Mouse (Mus musculus) spleen, adult 2 months (tissue): Measurements from ENCODE around the gene Tmem132d. TPM values are rescaled to one million over a fixed set of nuclear protein-coding genes. Genes with fewer than 3 reads are reported as not detected.
"Not testable (repeated sequence)": the region's sequence is repeated elsewhere in the genome, so short reads cannot be mapped to it uniquely, and the experiment has no call there.

Experiments
- DNase-seq, 2 experiments: peaks; one replicate each; pipeline versions ENCODE4 v3.0.0 to v3.0.0-alpha.2; 2012 to 2021; ENCODE audit warnings: low spot score in 2 of 2, low read depth in 1 of 2
- H3K27ac ChIP-seq: fragments of 200-500 bp; 2 replicates; pipeline ENCODE4 v1.5.1; 2012; ENCODE audit warnings: low read length, inconsistent platforms; ENCODE audit not compliant: insufficient read depth
- H3K27me3 ChIP-seq: fragments of 200-500 bp; 2 replicates; pipeline ENCODE4 v1.6.1; 2012; ENCODE audit warnings: mild to moderate bottlenecking, moderate library complexity, low read length, inconsistent platforms; ENCODE audit not compliant: control insufficient read depth, insufficient read depth
- H3K36me3 ChIP-seq: fragments of 200-500 bp; 2 replicates; pipeline ENCODE4 v1.6.1; 2012; ENCODE audit warnings: mild to moderate bottlenecking, low read length, inconsistent platforms; ENCODE audit not compliant: control insufficient read depth, insufficient read depth
- H3K4me1 ChIP-seq: fragments of 200-500 bp; 2 replicates; pipeline ENCODE4 v1.6.1; 2011; ENCODE audit warnings: inconsistent platforms; ENCODE audit not compliant: control insufficient read depth, insufficient read depth, insufficient read length
- H3K4me3 ChIP-seq: fragments of 200-500 bp; 2 replicates; pipeline ENCODE4 v1.5.1; 2011; ENCODE audit warnings: mild to moderate bottlenecking, inconsistent platforms; ENCODE audit not compliant: insufficient read depth, insufficient read length; ENCODE audit errors: extremely low read depth
- CTCF ChIP-seq: fragments of 200-500 bp; IDR thresholded peaks from 2 replicates; pipeline ENCODE4 v1.5.1; 2011; ENCODE audit warnings: mild to moderate bottlenecking, inconsistent platforms; ENCODE audit not compliant: insufficient read depth, insufficient read length, insufficient replicate concordance; ENCODE audit errors: extremely low read depth
- POLR2A ChIP-seq: fragments of 200-500 bp; IDR thresholded peaks from 2 replicates; pipeline ENCODE4 v1.6.1; 2011; ENCODE audit warnings: low read depth, low read length, inconsistent platforms
- WGBS: fragments of 180-500 bp; shearing (Covaris S2); methylation state at CpG from one replicate; pipeline ENCODE4 v1.1.7; 2018; 5-methylcytosine and 5-hydroxymethylcytosine counted together
- polyA plus RNA-seq: library from polyadenylated mRNA; depleted of rRNA; stranded (reverse); fragments of >200 nt; gene quantifications from 2 replicates; pipeline ENCODE4 v1.2.3, GENCODE M21; 2012

The Tmem132d gene
- polyA plus RNA-seq, 1 experiment, result not detected

DNA sequence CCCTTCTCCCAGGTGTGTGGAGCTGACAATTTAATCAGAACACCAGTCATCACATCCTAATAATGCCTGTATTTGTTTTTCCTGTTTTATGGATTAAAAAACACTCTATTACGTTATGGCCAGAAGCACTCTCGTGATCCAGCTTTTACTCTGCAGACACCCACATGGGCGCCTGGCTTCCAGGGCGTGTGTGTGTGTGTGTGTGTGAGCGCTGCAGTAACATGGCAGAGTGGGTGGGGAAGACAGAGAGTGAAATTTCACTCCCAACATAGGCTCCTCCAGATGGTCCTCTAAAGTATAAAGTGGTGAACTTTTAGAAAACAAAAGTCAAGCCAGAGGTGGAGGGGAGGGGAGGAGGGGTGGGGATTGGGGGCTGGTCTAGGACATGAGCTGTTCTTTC lies 442.1 kb downstream of the Tmem132d start:
- Histone ChIP-seq H3K4me3 (no peak overlapping the region), H3K27ac (no peak overlapping the region), H3K27me3 (no peaks in the 10 kb centered on the region), H3K4me1 (no peaks in the 10 kb centered on the region), H3K36me3 (no peaks in the 10 kb centered on the region)
- TF ChIP-seq CTCF, result no peak
- no peak for TF ChIP-seq POLR2A
- DNase-seq, result no peak
- WGBS, result 86% methylated on average over 5 of the region's 5 CpGs

DNA sequence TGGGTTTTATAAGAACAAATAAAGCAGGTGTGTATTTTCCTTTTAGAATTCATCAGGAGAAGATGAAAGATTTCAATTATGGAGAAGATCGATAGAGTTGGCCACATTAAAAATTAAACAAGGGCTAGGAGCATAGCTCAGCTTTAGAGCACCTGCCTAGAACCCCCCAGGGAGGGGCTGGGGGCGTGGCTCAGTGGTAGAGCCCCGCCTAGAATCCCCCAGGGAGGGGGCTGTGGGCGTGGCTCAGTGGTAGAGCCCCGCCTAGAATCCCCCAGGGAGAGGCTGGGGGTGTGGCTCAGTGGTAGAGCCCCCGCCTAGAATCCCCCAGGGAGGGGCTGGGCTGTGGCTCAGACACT lies 452.9 kb downstream of the Tmem132d start:
- 46% methylated on average over 6 of the region's 6 CpGs for WGBS
- H3K4me3 ChIP-seq, DNase-seq, H3K27me3 ChIP-seq, H3K36me3 ChIP-seq, H3K27ac ChIP-seq, H3K4me1 ChIP-seq: not testable (repeated sequence)

DNA sequence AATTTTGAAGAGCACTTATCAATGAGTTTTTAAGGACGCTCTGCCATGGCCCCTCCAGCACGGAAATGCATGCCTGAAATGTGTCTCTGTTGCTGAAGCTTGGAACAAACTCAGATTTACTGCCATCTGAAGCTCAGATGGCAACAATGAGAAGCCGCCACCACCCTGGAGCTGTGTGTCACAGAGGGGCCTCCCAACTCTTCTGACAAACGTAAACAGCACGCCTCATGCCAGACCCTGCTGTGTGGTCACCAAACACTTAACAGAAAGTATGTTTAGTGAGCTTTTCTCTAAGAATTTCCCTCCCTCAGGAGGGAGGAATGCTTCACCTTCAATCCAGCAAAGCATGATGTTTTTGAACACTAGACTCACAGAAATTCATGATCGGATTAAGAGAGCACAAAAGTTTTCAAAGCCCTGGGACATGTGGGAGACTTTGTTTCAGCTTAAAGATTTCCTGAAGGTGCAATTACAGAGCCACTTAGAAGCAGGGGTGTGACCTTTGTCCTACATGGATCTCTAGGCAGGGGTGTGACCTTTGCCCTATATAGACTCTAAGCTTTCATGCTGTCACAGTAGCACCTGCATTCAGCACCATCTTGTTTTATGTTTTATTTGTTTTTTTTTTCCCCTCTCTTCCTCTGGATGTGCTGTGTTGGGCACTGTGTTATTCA lies 453.4 kb downstream of the Tmem132d start:
- TF ChIP-seq CTCF (no peak), POLR2A (no peak)
- 67% methylated on average over 6 of the region's 6 CpGs for WGBS
- DNase-seq, result no peak
- Histone ChIP-seq H3K4me1 (no peaks in the 10 kb centered on the region), H3K27ac (no peak overlapping the region), H3K4me3 (no peak overlapping the region), H3K36me3 (no peaks in the 10 kb centered on the region), H3K27me3 (no peaks in the 10 kb centered on the region)

DNA sequence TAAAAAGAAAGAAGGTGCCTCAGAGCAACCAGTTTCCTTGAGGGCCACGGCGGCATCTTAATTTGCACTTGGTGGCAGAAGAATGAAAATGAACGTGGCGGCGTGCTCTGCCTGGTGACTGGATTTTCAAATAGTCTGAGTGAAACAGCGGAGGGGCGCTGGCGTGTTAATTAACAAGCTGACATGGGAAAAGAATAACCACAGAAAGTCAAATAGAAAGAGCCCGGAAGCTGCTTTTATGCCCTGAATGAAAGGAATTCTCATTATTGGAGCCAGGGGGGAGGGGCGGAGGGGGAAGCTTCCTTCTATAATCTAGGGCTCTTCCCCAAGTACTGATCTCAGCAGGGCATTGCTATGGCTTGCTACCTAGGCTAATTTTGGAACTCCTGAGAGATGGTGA lies 456.2 kb downstream of the Tmem132d start:
- Histone ChIP-seq H3K27ac (no peak overlapping the region), H3K27me3 (no peaks in the 10 kb centered on the region), H3K4me1 (no peaks in the 10 kb centered on the region), H3K36me3 (no peaks in the 10 kb centered on the region), H3K4me3 (no peak overlapping the region)
- no peak for DNase-seq
- WGBS, result 94% methylated on average over 10 of the region's 10 CpGs
- no peak for TF ChIP-seq CTCF
- TF ChIP-seq POLR2A, result no peak

DNA sequence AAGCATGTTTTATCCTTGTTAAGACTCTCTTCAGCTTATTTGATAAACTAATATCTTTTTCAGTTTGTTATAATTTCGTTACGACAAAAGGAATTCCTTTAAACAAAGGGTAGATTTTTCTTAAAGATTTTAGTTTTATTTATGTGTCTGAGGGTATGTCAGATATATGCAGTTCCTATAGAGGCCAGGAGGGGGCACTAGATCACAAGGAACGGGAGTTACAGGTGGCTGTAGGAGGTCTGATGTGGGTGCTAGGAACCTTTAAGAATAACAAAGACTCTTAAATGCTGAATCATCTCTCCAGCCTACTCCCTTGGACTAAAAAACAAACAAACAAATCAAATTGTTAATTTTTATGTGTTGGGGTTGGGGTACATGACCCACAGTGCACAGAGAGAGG lies 467.2 kb downstream of the Tmem132d start:
- Histone ChIP-seq H3K36me3 (no peaks in the 10 kb centered on the region), H3K4me3 (no peak overlapping the region), H3K4me1 (no peaks in the 10 kb centered on the region), H3K27me3 (no peaks in the 10 kb centered on the region), H3K27ac (no peak overlapping the region)
- WGBS, result 84% methylated on average over 3 of the region's 3 CpGs
- no peak for DNase-seq
- TF ChIP-seq CTCF (no peak), POLR2A (no peak)

DNA sequence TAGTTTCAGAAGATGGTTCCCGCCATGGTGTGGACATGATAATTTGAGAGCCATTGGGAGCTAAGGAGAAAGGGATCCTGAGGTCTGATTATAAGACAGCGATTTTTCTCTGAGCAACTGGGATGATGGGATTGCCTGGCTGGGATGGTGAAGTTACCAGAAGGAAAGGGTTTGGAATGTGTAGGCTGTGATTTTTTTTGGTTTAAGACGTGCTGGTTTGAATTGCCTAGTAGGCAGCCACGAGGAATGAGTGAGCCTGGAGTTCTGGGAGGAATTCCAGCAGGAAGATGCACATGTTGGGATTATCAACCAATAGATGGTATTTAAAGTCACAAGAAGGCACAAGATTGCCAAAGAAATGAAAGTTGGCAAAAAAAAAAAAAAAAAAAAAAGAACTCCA lies 470.2 kb downstream of the Tmem132d start:
- WGBS, result 87% methylated on average over 4 of the region's 4 CpGs
- no peaks in the 10 kb centered on the region for H3K36me3 ChIP-seq
- H3K4me1 ChIP-seq, result no peaks in the 10 kb centered on the region
- TF ChIP-seq POLR2A, result no peak
- no peak for TF ChIP-seq CTCF
- H3K27me3 ChIP-seq, result no peaks in the 10 kb centered on the region
- no peak for DNase-seq
- H3K27ac ChIP-seq, result no peak overlapping the region
- H3K4me3 ChIP-seq, result no peak overlapping the region

DNA sequence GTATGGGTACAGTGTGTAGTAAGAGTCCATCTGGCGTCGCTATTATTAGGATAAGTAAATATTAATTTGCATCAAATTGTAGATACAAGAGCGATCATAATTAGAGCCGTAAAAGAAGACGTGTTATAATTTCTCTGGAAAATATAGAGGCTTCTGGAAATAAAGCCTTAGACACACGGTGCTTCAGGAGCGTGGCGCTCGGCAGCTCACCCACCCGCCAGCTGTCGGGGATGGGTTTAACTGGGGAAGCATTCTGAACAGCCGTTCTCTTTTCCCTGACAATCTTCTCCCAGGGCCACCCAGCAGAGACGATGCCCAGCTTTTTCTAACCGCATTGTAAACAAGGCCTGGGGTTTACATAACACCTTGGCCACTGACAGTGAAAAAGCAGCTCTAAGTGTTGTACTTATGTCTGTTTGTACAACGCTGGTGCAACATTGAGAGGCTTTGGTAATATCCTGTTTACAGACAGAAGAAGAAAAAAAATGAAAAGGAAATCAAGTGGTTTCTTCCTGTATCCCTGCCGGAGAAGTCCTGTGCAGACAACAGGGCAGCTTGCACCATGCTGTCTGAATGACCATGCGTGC lies 476.3 kb downstream of the Tmem132d start:
- WGBS, result 76% methylated on average over 17 of the region's 17 CpGs
- DNase-seq, result no peak

More for the DNA sequence above, 476.3 kb downstream of the Tmem132d start:
- H3K4me3 ChIP-seq, result no peak overlapping the region
- TF ChIP-seq CTCF (no peak), POLR2A (no peak)
- no peaks in the 10 kb centered on the region for H3K36me3 ChIP-seq
- H3K27ac ChIP-seq, result no peak overlapping the region
- no peaks in the 10 kb centered on the region for H3K27me3 ChIP-seq
- no peaks in the 10 kb centered on the region for H3K4me1 ChIP-seq
